Mouse (Mus musculus): Measurements from ENCODE around the gene Ppp2r2d. TPM values are rescaled to one million over a fixed set of nuclear protein-coding genes. Genes with fewer than 3 reads are reported as not detected.
A peak's percentile ranks its signal among the peaks of the same experiment; 100 is the strongest.

The Ppp2r2d gene
- total RNA-seq, 2 experiments from 2014 or later, result 33.4 to 42.1 TPM

DNA sequence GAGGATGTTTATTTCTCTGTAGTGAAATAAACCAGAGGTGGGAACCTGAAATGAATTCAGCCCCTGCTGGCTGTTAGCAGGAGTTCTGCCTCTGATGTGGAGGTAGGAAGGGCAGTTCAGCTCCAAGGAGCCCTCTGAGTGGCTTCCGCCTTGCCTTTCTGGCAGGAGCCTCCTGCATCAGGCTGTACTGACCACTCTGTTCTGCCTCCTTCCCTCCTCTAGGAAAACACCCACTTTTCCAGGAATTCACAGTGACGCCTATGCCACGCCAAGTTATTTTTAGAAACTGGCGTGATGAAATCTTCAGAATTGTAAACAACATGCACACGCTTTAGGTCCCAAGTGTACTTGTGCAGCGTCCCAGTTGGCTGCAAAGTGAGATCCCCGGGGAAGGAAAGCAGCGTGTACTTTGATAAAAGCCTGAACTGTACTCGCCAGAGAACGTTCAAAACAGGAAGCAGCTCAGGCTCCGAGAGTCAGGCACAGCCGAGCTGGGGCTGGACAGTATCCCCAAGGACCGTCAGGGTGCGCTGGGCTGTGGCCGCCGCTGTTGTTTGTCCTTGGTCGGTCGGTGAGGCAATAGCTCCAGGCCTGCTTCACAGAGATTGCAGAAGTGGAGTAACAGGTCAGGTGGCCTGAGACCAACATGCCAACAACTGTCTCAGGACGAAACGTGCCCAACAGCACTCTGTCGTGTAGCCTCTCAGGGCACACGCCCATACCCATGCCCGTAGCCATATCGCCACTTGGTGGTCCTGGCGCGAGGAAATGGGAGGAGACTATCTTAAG is 73.5 kb downstream of the Ppp2r2d start:
- peak in 1 of 2 experiments; percentile 59 for DNase-seq (ENCODE audit: low spot score in 2 of 2)

DNA sequence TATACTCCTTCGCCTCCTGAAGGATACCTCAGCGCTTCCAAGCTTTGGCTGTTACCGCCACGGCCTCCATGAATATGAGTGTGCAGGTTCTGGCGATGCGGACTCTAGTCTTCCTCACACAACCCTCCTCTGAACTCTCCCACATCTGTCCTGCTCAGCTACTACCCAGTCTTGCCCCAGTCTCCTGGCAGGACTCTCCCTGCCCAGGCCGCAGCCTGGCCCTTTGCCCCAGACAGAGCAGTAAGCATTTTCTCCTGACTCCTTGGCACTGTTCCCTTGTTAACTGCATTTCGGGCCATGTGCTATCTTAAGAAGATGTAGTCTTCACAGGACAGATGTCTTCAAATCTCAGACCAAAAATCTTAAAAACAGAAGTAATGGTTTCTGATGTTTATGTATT is 75.7 kb downstream of the Ppp2r2d start:
- DNase-seq (ENCODE audit: low spot score in 2 of 2), result no peak

DNA sequence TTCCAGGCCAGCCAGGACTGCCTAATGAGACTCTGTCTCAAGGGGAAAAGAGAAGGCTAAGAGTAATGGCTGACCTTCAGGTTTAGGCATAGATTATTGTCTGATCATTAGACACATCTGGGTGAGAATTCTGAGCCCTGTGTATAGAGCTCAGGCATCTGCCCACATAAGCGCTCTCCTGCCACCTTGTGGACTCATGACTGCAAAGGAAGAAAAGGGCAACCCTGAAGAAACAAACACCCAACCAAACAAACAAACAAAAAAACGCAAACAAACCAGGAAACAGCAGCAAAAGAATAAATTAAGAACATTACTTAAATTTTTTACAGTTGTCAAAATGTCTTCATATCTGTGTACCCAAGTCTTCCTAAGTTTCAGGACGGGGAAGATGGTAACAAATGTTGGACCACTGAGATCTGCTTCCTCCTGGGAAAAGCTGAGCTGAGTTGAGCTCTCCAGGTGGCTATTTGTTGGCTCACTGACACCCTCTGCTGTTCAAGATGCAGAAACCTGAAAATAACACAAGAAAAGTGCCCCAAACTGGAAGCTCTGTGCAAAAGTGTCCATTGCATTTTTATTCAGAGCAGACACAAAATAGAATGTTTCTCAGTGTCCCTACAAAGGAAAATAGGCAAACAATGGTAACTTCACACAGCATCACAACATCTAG is 78.0 kb downstream of the Ppp2r2d start:
- DNase-seq (ENCODE audit: low spot score in 2 of 2), result no peak

DNA sequence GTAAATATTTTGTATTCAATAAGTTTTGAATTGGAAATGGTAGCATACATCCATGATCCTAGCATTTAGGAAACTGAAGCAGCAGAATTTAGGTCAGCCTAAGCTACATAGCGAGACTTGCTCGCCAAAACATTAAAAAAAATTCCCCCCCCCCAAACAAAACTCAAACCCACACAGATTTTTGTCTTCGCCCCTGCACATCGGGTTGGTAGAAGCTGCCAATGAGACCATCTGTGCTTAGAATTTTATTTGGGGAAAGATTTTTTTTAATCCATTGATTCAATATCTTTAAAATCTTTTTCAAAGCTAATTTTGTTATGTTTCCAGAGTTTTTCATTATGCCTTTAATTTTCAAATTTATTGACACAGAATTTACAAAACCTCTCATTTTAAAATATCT is 82.6 kb downstream of the Ppp2r2d start:
- no peak for DNase-seq (ENCODE audit: low spot score in 2 of 2)

Other genes with a start within 250 kb of the Ppp2r2d start
- 10 to 100 TPM; 13.7 to 17.7 TPM for gene Mapk1ip1, start 194 bp downstream of the Ppp2r2d start, total RNA-seq (2021)
- gene Bnip3, start 63.4 kb downstream of the Ppp2r2d start, total RNA-seq (2021), result 10 to 100 TPM; 51.8 to 58.6 TPM
- not detected for gene Jakmip3, start 94.7 kb downstream of the Ppp2r2d start, total RNA-seq (2021)
- gene Dpysl4, start 239.9 kb downstream of the Ppp2r2d start, total RNA-seq (2021), result 1 to 10 TPM; 3.7 to 3.9 TPM